Mouse (Mus musculus): ENCODE measurements around the gene Acot13. TPM values are rescaled to one million over a fixed set of nuclear protein-coding genes. Genes with fewer than 3 reads are reported as not detected.
"Not testable (repeated sequence)": the region's sequence is repeated elsewhere in the genome, so short reads cannot be mapped to it uniquely, and the experiment has no call there.

Acot13 gene
- polyA plus RNA-seq, 1 experiment from 2014 or later, result 47.5 TPM

- ATAC-seq (ENCODE audit: low FRiP score, low read depth), result no peak
- Histone ChIP-seq H3K4me2 (replicated peaks) (no peak overlapping the region), H3K27me3 (no peaks in the 10 kb centered on the region), H3K27ac (replicated peaks) (no peak overlapping the region), H3K9ac (replicated peaks) (no peak overlapping the region), H3K4me1 (no peaks in the 10 kb centered on the region), H3K36me3 (no peaks in the 10 kb centered on the region), H3K4me3 (no peak overlapping the region), H3K9me3 (no peaks in the 10 kb centered on the region)
- WGBS, result 56% methylated on average over 7 of the region's 7 CpGs
Observed at GRCm38 (mm10) chr13:24776146-24776844, 55.0 kb downstream of the Acot13 start.

DNA sequence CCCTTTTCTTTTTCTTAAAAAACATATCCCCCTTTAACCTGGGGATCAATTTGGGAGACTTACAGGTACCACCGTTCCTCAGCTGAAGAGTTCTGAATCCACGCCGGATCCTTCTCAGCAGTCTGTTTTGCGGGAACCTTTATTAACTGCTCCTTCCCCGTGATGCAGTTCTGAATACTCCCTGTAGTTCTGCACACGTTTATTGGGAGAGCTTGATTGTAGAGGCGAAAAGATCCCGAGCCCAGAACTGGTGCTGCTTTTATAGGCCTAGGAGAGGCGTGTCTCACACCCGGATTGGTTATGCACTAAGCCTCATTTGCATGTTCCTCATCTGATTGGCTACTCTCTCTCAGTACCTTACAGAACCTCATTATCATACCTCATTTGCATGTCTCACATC is 59.9 kb downstream of the Acot13 start:
- H3K4me2 ChIP-seq (replicated peaks); H3K9me3 ChIP-seq; H3K27me3 ChIP-seq; H3K27ac ChIP-seq (replicated peaks); H3K4me3 ChIP-seq; H3K36me3 ChIP-seq; H3K9ac ChIP-seq (replicated peaks); ATAC-seq (ENCODE audit: low FRiP score, low read depth); H3K4me1 ChIP-seq: not testable (repeated sequence)
- WGBS, result 95% methylated on average over 10 of the region's 10 CpGs

Other genes with a start within 250 kb of the Acot13 start
- gene Ripor2, start 249.4 kb downstream of the Acot13 start, polyA plus RNA-seq (2016; fragmentation: Nextera tagmentation; extraction: Ambion mirVana), result 19.8 and 21.9 TPM in 2 replicates
- gene Armh2, start 90.3 kb downstream of the Acot13 start, polyA plus RNA-seq (2016; fragmentation: Nextera tagmentation; extraction: Ambion mirVana), result not detected in 2 replicates
- 92.5 and 95.8 TPM in 2 replicates for gene Gmnn, start 69.6 kb downstream of the Acot13 start, polyA plus RNA-seq (2016; fragmentation: Nextera tagmentation; extraction: Ambion mirVana)
- gene BC005537, start 29.9 kb downstream of the Acot13 start, polyA plus RNA-seq (2016; fragmentation: Nextera tagmentation; extraction: Ambion mirVana), result 21.2 and 21.5 TPM in 2 replicates
- 69.3 and 69.7 TPM in 2 replicates for gene Tdp2, start 139 bp upstream of the Acot13 start, polyA plus RNA-seq (2016; fragmentation: Nextera tagmentation; extraction: Ambion mirVana)
- 1.8 and 2.0 TPM in 2 replicates for gene D130043K22Rik, start 13.6 kb upstream of the Acot13 start, polyA plus RNA-seq (2016; fragmentation: Nextera tagmentation; extraction: Ambion mirVana)
- 9.9 and 10.1 TPM in 2 replicates for gene Aldh5a1, start 106.1 kb upstream of the Acot13 start, polyA plus RNA-seq (2016; fragmentation: Nextera tagmentation; extraction: Ambion mirVana)
- gene Gpld1, start 111.6 kb upstream of the Acot13 start, polyA plus RNA-seq (2016; fragmentation: Nextera tagmentation; extraction: Ambion mirVana), result 0.34 and 0.63 TPM in 2 replicates
- gene Mrs2, start 188.8 kb upstream of the Acot13 start, polyA plus RNA-seq (2016; fragmentation: Nextera tagmentation; extraction: Ambion mirVana), result 31.1 and 35.5 TPM in 2 replicates
- gene Dcdc2a, start 224.5 kb upstream of the Acot13 start, polyA plus RNA-seq (2016; fragmentation: Nextera tagmentation; extraction: Ambion mirVana), result 2.4 and 2.5 TPM in 2 replicates